Mouse (Mus musculus): ENCODE data around the gene Olfr983.

DNA sequence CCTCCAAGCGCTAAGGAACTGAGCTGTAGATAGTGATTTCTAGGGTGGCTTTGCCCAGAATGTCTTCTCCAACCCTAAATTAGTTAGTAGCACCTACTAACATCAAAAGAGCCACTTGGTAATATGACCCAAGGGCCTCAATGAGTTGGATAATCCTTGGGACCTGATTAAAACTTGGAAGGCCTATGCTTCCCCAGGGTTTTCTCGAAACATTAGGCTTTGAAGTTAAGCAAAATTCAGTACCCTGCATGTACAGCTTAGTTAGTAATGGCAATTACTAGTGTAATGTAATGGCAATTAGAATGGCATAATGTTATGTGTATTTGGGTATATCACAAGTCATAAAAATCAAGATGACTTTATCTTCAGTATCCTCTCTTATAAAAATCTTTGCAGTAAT lies at the start of gene Olfr983:
- no peak for TF ChIP-seq CTCF (IDR thresholded peaks at IDR 0.05; ENCODE audit: low read depth, low read length)
- no peak for TF ChIP-seq GATA2 (IDR thresholded peaks at IDR 0.05; ENCODE audit: borderline replicate concordance, low read depth, low read length)
- TF ChIP-seq GATA1 (IDR thresholded peaks at IDR 0.05; ENCODE audit: borderline replicate concordance, low read length) = no peak
- no peak for TF ChIP-seq POLR2AphosphoS5 (IDR thresholded peaks at IDR 0.05; ENCODE audit: insufficient replicate concordance, low read depth, low read length)
- no peak for TF ChIP-seq TAL1 (conservative IDR thresholded peaks at IDR 0.05; ENCODE audit: low read depth, low read length)

All from G1E (cell line).